Mouse (Mus musculus) stomach, embryonic 15.5 days (tissue): ENCODE results near the gene Nop58. TPM values are rescaled to one million over a fixed set of nuclear protein-coding genes. Genes with fewer than 3 reads are reported as not detected.
"Not testable (repeated sequence)": the region's sequence is repeated elsewhere in the genome, so short reads cannot be mapped to it uniquely, and the experiment has no call there.

Experiments used
- ATAC-seq: fragments of 200-750 bp; cut with Nextera tagmentation; 2 replicates; pipeline ENCODE4 v1.8.0; 2017; ENCODE audit warnings: low read depth, moderate number of reproducible peaks, moderate TSS enrichment; ENCODE audit not compliant: insufficient read depth, low FRiP score
- H3K27ac ChIP-seq: fragments of 300-500 bp; sonication (generic); 2 replicates; pipeline ENCODE4 v1.5.1; 2015; ENCODE audit warnings: mild to moderate bottlenecking, inconsistent platforms
- H3K27me3 ChIP-seq: fragments of 300-500 bp; sonication (generic); replicated peaks from 2 replicates; pipeline ENCODE4 v1.6.1; 2015; ENCODE audit warnings: inconsistent platforms
- H3K36me3 ChIP-seq: fragments of 300-500 bp; sonication (generic); 2 replicates; pipeline ENCODE4 v1.6.1; 2015; ENCODE audit warnings: inconsistent platforms
- H3K4me1 ChIP-seq: fragments of 300-500 bp; sonication (generic); 2 replicates; pipeline ENCODE4 v1.6.1; 2015; ENCODE audit warnings: inconsistent platforms
- H3K4me2 ChIP-seq: fragments of 300-500 bp; sonication (generic); 2 replicates; pipeline ENCODE4 v1.6.1; 2015; ENCODE audit warnings: mild to moderate bottlenecking, inconsistent platforms
- H3K4me3 ChIP-seq: fragments of 300-500 bp; sonication (generic); replicated peaks from 2 replicates; pipeline ENCODE4 v1.5.1; 2015; ENCODE audit warnings: inconsistent platforms
- H3K9ac ChIP-seq: fragments of 300-500 bp; sonication (generic); 2 replicates; pipeline ENCODE4 v1.6.1; 2015; ENCODE audit warnings: inconsistent platforms
- H3K9me3 ChIP-seq: fragments of 300-500 bp; sonication (generic); 2 replicates; pipeline ENCODE4 v1.6.1; 2016; ENCODE audit warnings: inconsistent platforms
- WGBS: fragments of 180-500 bp; shearing (Covaris S2); methylation state at CpG from one replicate; pipeline ENCODE4 v1.1.7; 2015; 5-methylcytosine and 5-hydroxymethylcytosine counted together
- polyA plus RNA-seq: library from polyadenylated mRNA; unstranded; fragments of >200 nt; fragmentation: Nextera tagmentation; extraction: Ambion mirVana; gene quantifications from 2 replicates; pipeline ENCODE4 v1.2.1, GENCODE M21; 2015

Gene Nop58
- 233 and 280 TPM in 2 replicates for polyA plus RNA-seq

DNA sequence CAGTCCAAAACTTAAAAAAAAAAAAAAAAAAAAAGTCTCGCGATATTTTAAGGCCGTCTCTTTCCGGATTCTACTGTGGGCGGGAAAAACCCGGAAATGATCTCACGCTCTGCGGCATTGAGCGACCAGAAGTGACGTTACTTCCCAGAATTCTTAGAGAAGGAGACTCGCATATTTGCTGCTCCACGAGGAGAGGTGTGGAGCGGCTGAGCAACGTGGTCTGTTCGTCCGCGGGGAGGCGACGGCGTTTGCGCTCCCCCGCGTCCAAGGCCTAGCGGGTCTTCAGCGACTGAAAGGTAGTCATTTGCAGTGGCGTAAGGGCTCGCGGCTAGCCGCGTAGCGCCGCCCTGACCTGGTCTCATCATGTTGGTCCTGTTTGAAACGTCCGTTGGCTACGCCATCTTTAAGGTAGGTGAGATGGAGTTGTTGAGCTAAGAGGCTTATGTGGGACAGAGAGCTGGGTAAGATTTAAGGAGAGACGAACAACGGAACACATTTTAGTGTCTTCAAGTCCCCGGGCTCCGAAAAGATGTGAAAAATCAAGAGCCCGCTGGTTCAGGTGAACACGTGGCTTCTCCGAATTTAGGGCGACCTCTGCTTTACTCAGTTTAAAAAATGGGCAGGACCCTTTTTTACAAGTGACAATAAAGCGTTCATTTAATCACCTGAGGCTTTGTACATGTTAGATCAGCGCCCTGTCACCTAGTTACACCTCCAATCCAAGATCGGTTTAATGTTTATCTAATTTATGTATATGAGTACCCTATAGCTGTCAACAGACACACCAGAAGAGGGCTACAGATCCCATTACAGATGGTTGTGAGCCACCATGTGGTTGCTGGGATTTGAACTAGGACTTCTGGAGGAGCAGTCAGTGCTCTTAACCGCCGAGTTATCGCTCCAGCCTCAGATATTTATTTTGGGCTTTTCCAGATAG, at the start of gene Nop58:
Gene Nop58, plus strand, starts transcription at position 153 of the 937 bp plus-strand sequence.
- H3K4me2 ChIP-seq = peak within 1 kb of the TSS; percentile 76
- H3K36me3 ChIP-seq = no peaks in the 10 kb centered on the region
- peak; percentile 96 for ATAC-seq
- H3K4me1 ChIP-seq = no peaks in the 10 kb centered on the region
- H3K9me3 ChIP-seq = no peaks in the 10 kb centered on the region
- peak within 1 kb of the TSS; percentile 82 for H3K9ac ChIP-seq
- WGBS = under 1% methylated on average over 49 of the region's 49 CpGs
- no peaks in the 10 kb centered on the region for H3K27me3 ChIP-seq
- peak within 1 kb of the TSS; percentile 92 for H3K4me3 ChIP-seq
- H3K27ac ChIP-seq = peak within 1 kb of the TSS; percentile 90

DNA sequence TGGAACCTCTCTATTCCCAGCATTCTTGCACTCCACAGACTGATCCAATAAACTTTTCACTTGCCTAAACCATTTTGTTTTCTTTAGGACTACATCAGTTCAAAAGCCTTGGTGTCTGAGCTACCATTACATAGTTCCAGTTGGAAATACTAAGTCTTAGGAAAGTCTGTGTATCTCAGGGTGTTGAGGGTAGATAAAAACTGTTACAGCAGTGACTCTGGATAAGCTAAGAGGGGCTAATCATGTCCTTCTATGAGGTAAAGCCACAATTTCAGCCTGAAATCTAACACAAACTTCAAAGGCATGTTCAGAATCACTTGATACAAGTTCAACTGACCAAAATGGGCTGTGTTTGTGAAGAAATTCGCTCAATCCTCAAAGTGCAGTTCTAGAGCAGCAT, 48.4 kb upstream of the Nop58 start:
- no peaks in the 10 kb centered on the region for H3K27me3 ChIP-seq
- H3K4me1 ChIP-seq = no peaks in the 10 kb centered on the region
- H3K9ac ChIP-seq = no peak overlapping the region
- H3K36me3 ChIP-seq = no peaks in the 10 kb centered on the region
- no peak for ATAC-seq
- no peak overlapping the region for H3K4me3 ChIP-seq
- H3K27ac ChIP-seq = no peak overlapping the region
- WGBS = 70% methylated on average over 1 of the region's 1 CpGs
- H3K9me3 ChIP-seq = no peaks in the 10 kb centered on the region
- no peak overlapping the region for H3K4me2 ChIP-seq

DNA sequence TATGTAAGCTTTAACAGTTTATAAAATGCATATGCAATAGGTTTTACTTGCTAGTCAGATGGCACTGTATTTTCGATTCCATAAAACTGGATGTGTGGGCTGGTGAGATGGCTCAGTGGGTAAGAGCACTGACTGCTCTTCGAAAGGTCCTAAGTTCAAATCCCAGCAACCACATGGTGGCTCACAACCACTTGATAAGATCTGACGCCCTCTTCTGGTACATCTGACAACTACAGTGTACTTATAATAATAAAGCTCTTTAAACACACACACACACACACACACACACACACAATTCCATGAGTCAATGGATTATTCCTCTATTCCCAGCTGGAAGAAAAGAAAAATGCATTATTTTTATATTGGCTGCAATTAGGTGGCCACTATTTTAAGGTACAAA, 46.4 kb upstream of the Nop58 start:
- 84% methylated on average over 3 of the region's 3 CpGs for WGBS

DNA sequence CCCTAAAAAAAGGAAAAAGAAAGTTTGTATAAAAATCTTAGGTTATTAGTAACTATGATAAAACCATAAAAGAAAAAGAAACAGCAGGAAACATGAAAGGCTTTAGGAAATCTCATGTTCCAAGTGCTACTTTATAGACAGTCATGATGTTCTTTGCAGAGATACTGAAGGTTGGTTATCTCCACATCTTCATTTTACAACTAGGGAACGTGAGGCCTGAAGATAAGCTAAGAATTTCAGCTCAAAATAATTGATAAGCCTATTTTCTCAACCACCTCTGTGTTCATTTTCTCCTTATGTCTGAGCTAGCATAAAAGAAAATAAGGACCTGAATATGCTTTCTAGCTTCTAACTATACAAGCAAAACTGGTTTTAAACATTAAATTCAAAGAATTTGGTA, 42.3 kb upstream of the Nop58 start:
- no peak overlapping the region for H3K4me3 ChIP-seq
- peaks cover 6% of the 10 kb centered on the region; the same call in 1 of the 2 replicates for H3K36me3 ChIP-seq
- no peaks in the 10 kb centered on the region for H3K9me3 ChIP-seq
- H3K27ac ChIP-seq = no peak overlapping the region
- 63% methylated on average over 1 of the region's 1 CpGs for WGBS
- no peak overlapping the region for H3K4me2 ChIP-seq
- no peaks in the 10 kb centered on the region for H3K4me1 ChIP-seq
- H3K27me3 ChIP-seq = no peaks in the 10 kb centered on the region
- H3K9ac ChIP-seq = no peak overlapping the region
- ATAC-seq = no peak

More for the DNA sequence above, 46.4 kb upstream of the Nop58 start:
- H3K9me3 ChIP-seq = no peaks in the 10 kb centered on the region
- H3K4me2 ChIP-seq = no peak overlapping the region
- no peak overlapping the region for H3K4me3 ChIP-seq
- ATAC-seq = no peak
- no peak overlapping the region for H3K9ac ChIP-seq
- no peak overlapping the region for H3K27ac ChIP-seq
- H3K4me1 ChIP-seq = no peaks in the 10 kb centered on the region
- no peaks in the 10 kb centered on the region for H3K27me3 ChIP-seq
- peaks cover 3% of the 10 kb centered on the region; the same call in 1 of the 2 replicates for H3K36me3 ChIP-seq

DNA sequence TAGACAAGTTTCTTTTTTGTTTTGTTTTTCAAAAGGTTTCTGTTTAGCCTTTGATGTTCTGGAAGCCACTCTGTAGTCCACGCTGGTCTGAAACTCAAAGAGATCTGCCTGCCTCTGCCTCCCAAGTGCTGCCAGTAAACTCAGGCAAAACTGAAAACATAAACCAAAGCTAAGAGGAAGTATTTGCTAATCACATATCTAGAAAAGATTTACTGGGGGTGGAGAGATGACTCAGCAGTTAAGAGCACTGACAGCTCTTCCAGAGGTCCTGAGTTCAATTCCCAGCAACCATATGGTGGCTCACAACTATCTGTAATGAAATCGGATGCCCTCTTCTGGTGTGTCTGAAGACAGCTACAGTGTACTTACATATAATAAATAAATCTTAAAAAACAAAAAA, 38.3 kb upstream of the Nop58 start:
- WGBS = 92% methylated on average over 2 of the region's 2 CpGs
- not testable (repeated sequence) for H3K27ac ChIP-seq, H3K4me3 ChIP-seq, ATAC-seq, H3K4me1 ChIP-seq, H3K27me3 ChIP-seq, H3K4me2 ChIP-seq, H3K9me3 ChIP-seq, H3K9ac ChIP-seq
- peaks cover 10% of the 10 kb centered on the region for H3K36me3 ChIP-seq

DNA sequence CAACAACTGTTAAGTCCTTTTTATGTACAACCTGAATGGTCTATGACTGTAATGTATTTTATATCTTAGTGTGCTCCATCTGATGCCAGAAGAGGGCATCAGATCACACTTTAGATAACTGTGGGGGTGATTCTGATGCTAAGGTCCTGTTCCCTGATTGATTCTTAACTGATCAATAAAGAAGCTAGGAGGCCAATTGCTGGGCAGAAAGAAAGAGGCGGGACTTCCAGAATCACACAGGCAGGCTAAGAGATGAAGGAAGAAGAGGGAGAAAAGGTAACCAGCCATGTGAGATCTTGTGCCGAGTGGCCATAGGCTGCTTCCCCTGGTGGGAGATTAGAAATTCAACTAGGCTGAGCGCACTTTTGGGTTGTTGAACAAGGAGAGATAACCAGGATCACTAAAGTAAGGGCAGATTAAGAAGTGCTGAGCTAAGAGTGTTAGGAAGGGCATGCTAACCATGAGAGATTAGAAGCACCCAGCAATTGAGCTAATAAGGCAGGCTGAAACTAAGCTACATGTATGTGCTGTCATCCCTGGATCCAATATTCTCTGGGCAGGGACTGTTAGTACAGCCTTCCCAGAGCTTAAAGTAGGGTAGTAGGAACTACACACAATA, 33.5 kb upstream of the Nop58 start:
- no peaks in the 10 kb centered on the region for H3K9me3 ChIP-seq
- 91% methylated on average over 3 of the region's 3 CpGs for WGBS
- H3K4me2 ChIP-seq = no peak overlapping the region
- no peak for ATAC-seq
- H3K9ac ChIP-seq = no peak overlapping the region
- no peak overlapping the region for H3K27ac ChIP-seq
- H3K4me3 ChIP-seq = no peak overlapping the region
- peaks cover 17% of the 10 kb centered on the region for H3K36me3 ChIP-seq
- H3K27me3 ChIP-seq = no peaks in the 10 kb centered on the region
- H3K4me1 ChIP-seq = no peaks in the 10 kb centered on the region

DNA sequence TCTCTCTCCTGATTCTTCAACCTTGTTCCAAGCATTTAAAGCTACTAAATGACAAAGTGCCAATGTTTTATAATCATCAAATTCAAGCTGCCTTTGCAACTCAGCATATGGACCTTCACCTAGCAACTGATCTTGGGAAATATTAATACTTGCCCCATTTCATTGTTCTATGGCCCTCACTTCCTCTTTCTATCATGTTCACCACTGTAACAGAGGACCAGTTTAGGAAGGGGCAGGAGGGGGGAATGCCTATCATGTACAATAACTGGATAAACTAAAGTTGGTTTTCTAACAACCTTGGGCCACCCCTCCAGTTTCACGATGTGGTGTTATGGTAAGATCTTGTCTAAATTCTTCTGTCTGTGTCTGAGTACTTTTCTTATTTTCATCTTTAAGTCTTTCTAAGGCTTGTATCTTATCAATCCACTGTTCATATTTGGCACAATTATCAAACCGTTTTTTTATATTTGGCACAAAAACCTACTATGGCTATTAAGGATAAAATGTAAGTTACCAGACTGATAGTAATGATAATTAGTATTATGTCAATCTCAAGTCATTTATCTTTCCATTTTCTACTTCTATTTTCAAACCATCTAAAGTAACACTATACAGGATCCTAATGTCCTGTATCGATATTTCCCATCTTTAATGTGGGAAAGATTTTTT, 31.4 kb upstream of the Nop58 start:
- Histone ChIP-seq H3K4me1 (no peaks in the 10 kb centered on the region), H3K27me3 (no peaks in the 10 kb centered on the region), H3K9ac (no peak overlapping the region), H3K9me3 (no peaks in the 10 kb centered on the region), H3K27ac (no peak overlapping the region), H3K4me3 (no peak overlapping the region), H3K36me3 (peaks cover 14% of the 10 kb centered on the region), H3K4me2 (no peak overlapping the region)
- 90% methylated on average over 3 of the region's 3 CpGs for WGBS
- no peak for ATAC-seq

DNA sequence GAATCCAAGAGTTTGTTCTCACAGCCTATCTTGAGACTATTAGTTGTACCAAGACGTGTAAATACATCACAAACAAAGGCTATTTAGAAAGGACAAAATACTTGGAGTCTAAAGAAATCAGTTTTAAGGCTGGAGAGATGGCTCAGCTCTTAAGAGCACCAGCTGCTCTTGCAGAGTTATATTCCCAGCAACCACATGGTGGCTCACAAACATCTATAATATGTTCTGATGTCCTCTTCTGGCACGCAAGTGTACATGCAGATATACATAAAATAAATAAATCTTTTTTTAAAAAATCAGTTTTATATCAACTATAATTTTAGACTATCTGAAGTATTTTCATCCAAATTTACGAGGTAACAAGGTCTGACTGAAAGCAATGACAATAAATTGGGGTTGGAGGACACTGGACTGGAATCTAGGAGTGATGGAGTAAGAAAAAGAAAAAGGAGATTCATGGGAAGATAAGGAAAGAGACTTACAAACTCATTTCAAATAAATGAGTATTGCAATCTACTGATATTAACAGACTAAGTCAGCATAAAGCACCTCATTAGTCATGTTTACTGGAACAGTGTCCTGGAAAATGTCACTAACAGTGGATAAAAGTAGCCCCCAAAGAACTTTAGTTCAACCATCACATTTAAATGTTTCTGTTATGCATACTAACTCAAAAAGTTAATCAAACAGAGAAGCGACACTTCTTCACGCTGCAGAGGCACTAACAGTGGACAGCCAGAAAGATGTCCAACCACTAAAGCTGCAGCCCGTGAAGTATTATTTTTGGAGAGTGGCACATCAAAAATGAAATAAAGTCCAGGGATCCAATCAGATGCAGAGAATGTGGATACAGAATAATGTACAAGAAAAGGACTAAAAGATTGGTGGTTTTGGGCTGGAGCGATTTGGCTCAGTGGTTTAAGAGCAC, 28.3 kb upstream of the Nop58 start:
- Histone ChIP-seq H3K27me3 (no peaks in the 10 kb centered on the region), H3K9ac (no peak overlapping the region), H3K4me3 (no peak overlapping the region), H3K9me3 (no peaks in the 10 kb centered on the region), H3K4me1 (no peaks in the 10 kb centered on the region), H3K4me2 (no peak overlapping the region), H3K36me3 (peaks cover 10% of the 10 kb centered on the region), H3K27ac (no peak overlapping the region)
- 72% methylated on average over 7 of the region's 7 CpGs for WGBS
- ATAC-seq = no peak

DNA sequence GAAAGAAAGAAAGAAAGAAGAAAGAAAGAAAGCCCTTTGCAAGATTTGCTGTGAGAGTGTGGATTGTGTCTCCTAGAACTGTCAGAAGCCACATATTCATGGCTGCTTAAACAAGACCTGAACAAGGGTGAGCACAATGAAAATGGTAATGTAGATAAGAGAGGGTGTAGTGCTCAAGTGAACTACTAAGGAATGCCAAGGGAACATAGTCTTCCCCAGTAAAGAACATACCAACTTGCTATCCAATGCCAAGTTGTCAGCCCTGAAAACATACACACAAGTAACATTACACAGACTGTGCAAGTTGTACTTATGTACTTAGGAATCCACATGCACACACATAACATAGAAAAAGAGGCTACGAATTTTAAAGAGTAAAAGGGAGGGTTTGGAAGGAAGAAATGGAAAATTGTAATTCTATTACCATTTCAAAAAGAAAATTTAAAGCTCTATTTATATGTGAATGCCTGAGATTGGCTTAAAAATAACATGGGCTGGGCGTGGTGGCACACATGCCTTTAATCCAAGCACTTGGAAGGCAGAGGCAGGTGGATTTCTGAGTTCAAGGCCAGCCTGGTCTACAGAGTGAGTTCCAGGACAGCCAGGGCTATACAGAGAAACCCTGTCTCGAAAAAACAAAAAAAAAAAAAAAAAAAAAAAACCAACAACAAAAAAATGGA, 21.2 kb upstream of the Nop58 start:
- no peak for ATAC-seq
- H3K9ac ChIP-seq = no peak overlapping the region
- no peak overlapping the region for H3K4me3 ChIP-seq
- H3K36me3 ChIP-seq = no peaks in the 10 kb centered on the region
- H3K27ac ChIP-seq = no peak overlapping the region
- 83% methylated on average over 3 of the region's 3 CpGs for WGBS
- H3K27me3 ChIP-seq = no peaks in the 10 kb centered on the region
- H3K9me3 ChIP-seq = no peaks in the 10 kb centered on the region
- peaks cover 4% of the 10 kb centered on the region for H3K4me1 ChIP-seq
- H3K4me2 ChIP-seq = no peak overlapping the region

DNA sequence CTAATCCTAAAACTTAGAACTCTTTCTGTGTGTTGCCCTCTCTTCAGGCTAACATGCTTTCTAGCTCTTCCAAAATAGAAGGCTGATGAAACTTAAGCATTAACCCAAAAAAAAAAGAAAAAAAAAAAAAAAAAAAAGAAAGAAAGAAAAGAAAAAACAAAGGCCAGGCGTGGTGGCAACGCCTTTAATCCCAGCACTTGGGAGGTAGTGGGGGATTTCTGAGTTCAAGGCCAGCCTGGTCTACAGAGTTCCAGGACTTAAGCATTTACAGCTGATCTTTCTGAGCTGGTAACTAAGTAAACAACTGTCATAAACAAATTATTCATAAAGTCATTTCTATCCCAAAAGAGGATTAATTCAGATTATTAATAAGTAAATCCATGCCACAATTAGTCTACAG, 15.9 kb upstream of the Nop58 start:
- no peak for ATAC-seq
- WGBS = 73% methylated on average over 2 of the region's 2 CpGs
- Histone ChIP-seq H3K27me3 (no peaks in the 10 kb centered on the region), H3K4me2 (no peak overlapping the region), H3K9ac (no peak overlapping the region), H3K27ac (no peak overlapping the region), H3K4me3 (no peak overlapping the region), H3K9me3 (no peaks in the 10 kb centered on the region), H3K4me1 (peaks cover 9% of the 10 kb centered on the region), H3K36me3 (no peaks in the 10 kb centered on the region)
